Mouse (Mus musculus) kidney, adult 18-20 months (tissue): ENCODE data around the gene Dvl2.

Experiments used
- DNase-seq: peaks from one replicate; pipeline ENCODE4 v3.0.0; 2021

Dvl2 gene

DNA sequence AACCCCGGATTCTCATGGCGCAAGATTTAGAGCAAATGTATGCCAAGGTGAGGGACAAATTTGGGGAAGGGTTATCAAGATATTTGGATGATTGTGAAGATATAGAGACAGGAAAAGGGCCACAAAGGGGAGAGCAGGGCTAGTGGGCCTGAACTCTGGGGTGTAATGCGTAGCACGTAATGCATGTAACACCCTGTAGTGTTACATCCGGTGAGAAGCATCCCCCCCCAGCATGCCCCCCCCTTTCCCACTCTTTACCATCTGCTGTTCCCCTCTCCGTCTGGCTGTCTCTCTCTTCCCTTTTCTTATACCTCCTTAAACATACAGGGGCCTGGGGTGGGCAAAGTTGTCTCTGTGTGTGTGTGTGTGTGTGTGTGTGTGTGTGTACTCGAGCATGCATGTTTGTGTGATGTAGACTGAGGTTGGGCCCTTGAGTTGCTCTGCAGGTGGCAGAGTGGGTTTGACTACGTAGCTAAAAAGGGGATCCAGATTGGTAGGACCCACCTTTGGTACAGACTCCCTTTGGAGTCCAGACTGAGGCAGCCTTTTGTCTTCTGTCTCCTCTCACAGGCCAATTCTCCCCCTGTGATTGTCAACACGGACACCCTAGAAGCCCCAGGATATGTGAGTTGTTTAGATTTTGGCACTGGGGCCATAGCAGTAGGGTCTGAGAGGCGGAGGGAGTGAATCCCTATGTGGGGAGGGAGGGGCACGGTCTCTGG, 29.6 kb downstream of the Dvl2 start:
- DNase-seq = no peak

DNA sequence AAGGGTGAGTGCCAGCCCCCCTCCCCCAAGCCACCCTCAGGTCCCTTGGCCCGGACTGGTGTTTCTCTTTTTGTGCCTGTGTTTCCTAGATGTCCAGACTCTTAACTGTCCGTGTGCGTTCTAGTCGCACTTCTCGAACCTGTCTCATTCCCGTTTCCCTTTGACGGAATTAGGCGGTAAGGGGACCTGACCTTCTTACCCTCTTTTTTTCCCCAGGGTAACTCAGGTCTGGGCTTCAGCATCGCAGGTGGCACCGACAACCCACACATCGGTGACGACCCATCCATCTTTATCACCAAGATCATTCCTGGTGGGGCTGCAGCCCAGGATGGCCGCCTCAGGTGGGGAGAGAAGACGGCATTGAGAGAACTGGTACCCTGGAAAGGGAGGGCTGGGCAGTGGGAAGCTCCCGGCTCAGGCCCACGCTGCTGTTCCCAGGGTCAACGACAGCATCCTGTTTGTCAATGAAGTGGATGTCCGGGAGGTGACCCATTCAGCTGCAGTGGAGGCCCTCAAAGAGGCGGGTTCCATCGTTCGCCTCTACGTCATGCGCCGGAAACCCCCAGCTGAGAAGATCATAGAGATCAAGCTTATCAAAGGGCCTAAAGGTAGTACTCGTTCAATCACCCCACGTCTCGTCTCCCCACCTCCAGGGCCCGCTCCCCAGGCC, 30.4 kb downstream of the Dvl2 start:
- no peak for DNase-seq

GRCm38 (mm10) chr11:70031321-70031670, 30.9 kb downstream of the Dvl2 start:
- no peak for DNase-seq

GRCm38 (mm10) chr11:70038174-70038573, 37.8 kb downstream of the Dvl2 start:
- no peak for DNase-seq

DNA sequence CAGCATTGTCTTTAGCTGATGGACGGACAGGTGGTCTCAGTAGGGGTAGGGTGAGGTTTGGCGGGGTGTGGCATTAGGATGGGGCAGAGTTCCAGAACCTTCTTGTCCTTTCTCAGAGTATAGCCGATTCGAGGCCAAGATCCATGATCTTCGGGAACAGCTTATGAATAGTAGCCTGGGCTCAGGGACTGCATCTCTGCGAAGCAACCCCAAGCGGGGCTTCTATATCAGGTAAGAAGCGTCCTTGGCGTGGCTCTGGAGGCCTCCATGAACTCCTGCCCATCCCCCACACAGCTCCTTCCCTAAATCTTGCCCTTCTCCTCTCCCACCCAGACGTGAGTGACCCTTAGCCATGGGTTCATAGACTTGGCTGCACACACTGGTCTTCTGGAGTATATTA, 39.2 kb downstream of the Dvl2 start:
- DNase-seq = no peak

GRCm38 (mm10) chr11:70040184-70040583, 39.8 kb downstream of the Dvl2 start:
- no peak for DNase-seq

DNA sequence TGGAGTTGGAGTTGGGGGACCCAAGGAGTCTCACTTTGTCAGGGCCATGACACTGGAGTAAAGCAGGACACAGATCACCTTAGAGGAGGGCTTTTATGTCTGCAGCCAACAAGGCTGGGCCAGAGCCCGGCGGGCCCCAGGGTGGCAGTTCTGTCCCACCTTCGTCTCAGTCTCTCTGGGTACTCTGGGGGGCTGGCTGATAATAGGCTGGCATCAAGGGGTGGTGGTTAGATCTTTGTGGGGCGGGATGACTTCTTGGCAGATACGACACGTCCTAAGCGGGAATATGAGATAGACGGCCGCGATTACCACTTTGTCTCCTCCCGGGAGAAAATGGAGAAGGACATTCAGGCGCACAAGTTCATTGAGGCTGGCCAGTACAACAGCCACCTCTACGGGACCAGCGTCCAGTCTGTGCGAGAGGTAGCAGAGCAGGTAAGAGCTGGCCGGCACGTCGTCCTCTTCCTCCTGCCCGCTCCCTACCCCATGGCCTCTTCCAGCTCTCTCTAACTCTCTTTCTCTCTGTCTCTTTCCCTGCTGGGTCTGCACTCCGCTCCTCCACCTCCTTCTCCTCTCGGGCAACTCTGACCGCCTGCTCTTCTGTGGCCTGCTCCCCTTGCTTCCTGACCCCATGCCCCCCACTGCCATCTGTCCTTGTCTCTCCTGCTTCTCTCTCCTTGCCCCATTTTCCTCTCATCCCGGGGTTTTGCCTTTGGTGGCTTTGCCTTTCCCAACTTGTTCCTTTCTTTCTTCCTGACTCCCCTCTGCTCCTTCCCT, 42.1 kb downstream of the Dvl2 start:
- no peak for DNase-seq

DNA sequence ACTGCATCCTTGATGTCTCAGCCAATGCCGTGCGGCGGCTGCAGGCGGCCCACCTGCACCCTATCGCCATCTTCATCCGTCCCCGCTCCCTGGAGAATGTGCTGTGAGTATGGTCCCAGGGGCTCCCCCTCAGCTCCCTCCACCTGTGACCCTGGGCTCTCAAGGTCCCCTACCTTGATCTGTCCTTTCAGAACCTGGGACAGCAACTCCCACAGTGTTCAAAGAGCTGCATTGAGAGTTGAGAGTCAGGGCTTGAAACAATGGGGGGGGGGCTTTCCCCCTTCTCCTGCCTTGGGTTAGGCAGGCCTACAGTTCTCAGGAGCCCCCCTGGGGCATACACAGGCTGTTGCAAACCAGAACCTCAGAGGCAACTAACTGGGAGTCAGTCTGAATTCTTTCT, 43.3 kb downstream of the Dvl2 start:
- DNase-seq = no peak

DNA sequence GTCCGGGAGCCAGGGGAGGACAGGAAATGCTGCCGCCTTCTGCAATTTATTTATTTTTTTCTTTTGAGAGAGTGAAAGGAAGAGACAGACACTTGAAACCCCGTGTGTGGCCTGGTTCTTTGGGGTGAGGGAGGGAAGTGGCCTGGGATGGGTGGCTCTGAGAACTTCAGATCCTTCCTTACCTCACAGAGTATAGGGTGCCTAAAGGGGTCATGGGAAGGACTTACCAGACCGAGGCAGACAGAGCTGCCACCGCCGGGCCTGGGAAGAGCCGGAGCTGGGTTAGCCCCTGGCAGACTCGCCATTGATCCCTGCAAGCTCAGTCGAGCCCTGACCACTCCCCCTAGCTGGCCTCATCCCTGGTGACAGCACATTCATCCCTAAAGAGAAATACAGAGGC, 45.0 kb downstream of the Dvl2 start:
- no peak for DNase-seq

GRCm38 (mm10) chr11:70049366-70049765, 49.0 kb downstream of the Dvl2 start:
- DNase-seq = no peak

DNA sequence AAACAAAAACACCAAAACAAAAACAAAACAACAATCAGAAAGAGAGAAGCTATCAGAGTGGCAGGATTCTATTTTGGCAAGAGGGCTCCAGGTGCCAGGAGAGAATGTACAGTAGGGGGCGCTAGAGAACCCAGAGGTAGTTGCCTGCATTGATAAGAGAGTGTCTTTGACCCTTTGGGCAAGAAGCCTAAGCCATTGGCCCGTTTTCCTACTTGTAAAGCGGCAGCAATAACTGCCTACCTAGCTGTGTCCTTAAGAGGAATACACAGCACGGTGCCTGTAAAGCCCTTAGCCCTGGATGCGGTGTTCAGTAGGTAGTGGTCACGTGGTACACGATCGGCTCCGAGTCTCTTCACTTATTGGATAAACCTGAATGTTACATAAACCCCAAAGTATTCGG, 49.4 kb downstream of the Dvl2 start:
- DNase-seq = no peak

DNA sequence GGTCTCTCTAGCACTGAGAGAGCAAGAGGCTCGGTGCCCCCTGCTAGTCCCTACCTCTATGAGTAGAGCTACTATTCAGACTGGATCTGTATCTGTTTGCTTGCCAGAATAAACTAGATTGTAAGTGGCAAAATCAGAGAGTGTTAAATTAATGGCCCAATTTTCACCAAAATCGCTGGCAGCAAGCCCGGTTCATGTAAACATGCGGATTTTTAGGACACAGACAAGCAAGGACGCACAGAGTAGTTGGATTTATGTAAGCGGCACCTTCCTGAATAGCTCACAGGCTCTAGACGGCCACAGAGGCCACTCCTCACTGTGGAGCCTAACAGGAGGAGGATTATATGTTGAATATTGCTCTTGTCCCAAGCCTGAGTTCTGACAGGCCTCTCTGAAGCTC, 52.8 kb downstream of the Dvl2 start:
- DNase-seq = no peak

GRCm38 (mm10) chr11:70053898-70054570, 53.6 kb downstream of the Dvl2 start, which contains the start of gene Asgr1:
TSS of gene Asgr1 (plus strand) at chr11:70054085.
- peak; percentile 20 for DNase-seq

DNA sequence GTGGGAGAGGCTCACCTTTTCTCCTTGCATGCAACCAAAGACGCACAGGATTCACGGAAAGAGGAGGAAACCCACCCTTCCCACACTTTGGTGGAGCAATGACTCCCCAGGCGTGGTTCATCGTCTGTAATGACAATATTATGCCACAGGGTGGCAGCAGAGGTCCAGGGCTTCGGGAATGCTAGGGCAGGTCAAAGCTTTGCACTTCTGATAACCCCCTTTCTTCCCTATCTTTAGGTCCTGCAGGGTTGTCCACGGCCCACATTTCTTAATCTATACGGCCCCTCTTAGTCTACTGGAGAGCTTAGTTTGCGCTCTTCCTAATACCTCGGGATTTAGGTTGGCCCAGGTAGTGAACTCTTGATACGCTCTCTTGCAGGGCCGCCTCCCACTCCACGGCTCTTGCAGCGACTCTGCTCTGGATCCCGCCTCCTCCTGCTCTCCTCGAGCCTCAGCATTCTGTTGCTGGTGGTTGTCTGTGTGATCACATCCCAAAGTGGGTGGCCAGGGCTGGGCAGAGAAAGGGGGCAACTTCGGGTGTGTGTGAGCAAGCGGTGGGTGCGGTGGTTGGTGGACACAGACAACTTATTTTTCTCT, 55.3 kb downstream of the Dvl2 start:
- peak; percentile 79 for DNase-seq

DNA sequence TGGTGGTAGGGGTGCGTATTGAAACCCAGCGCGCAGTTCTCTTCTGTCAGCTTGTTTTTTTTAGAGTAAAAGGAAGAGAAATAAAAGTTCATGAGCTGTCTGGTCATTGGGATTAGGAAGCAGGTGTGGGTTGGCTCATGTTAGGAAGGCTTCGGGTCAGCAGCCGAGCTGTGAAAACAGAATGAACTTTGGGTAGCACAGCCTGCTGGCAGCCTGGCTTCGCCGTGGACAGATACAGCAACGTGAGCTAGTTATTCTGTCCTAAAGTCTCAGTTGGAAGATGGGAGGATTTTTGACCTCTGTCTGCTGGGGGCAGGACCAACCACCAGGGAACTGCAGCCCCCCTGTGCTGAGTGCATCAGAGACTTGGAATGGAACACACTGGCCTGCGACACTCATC, 57.4 kb downstream of the Dvl2 start:
- peak; percentile 47 for DNase-seq

DNA sequence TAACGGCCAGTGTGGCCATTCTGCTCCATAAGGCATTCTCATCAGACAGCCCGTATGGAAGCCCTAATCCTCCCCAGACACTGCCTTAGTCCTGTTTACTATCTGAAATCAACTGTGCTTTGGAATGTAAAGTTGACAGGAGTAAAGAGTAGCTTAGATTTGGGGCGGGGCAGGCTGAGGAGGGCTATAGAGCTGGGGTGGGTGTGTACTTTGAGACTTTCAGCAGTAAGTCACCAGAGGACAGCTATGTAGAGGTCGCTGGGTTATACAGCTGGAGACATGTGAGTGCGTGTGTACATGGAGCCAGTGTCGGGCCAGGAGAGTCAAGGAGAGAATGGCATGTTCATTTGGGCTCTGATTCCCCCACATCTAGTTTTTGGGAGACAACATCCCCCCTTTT, 59.5 kb downstream of the Dvl2 start:
- no peak for DNase-seq
